Mouse (Mus musculus): Measurements from ENCODE around the gene Gm43738. TPM values are rescaled to one million over a fixed set of nuclear protein-coding genes. Genes with fewer than 3 reads are reported as not detected.

Gene Gm43738
- total RNA-seq (2015): not detected in 2 replicates
- total RNA-seq (2017): not detected in 2 replicates

GRCm38 (mm10) chr3:89100811-89101210 is at the start of gene Gm43738:
TSS of gene Gm43738 (minus strand) at chr3:89101099.
- no peak for ATAC-seq (ENCODE audit: poor library complexity, severe bottlenecking)

- no peak for ATAC-seq (ENCODE audit: poor library complexity, severe bottlenecking)
Observed at GRCm38 (mm10) chr3:89148567-89148966, 47.7 kb upstream of the Gm43738 start.

GRCm38 (mm10) chr3:89147979-89148311 is 47.0 kb upstream of the Gm43738 start:
- no peak for ATAC-seq (ENCODE audit: poor library complexity, severe bottlenecking)

GRCm38 (mm10) chr3:89147101-89147978 is 46.4 kb upstream of the Gm43738 start:
- no peak; the same call in 1 of the 2 replicates for ATAC-seq (ENCODE audit: poor library complexity, severe bottlenecking)

GRCm38 (mm10) chr3:89145566-89145965 is 44.7 kb upstream of the Gm43738 start:
- ATAC-seq (ENCODE audit: poor library complexity, severe bottlenecking): no peak

GRCm38 (mm10) chr3:89144821-89145220 is 43.9 kb upstream of the Gm43738 start:
- no peak for ATAC-seq (ENCODE audit: poor library complexity, severe bottlenecking)

GRCm38 (mm10) chr3:89136365-89136764 is 35.5 kb upstream of the Gm43738 start:
- ATAC-seq (ENCODE audit: poor library complexity, severe bottlenecking): no peak

- no peak for ATAC-seq (ENCODE audit: poor library complexity, severe bottlenecking)
Observed at GRCm38 (mm10) chr3:89135958-89136357, 35.1 kb upstream of the Gm43738 start, which contains the start of gene Pklr. TSS of gene Pklr (plus strand) at chr3:89136142.

GRCm38 (mm10) chr3:89133752-89134151 is 32.9 kb upstream of the Gm43738 start:
- ATAC-seq (ENCODE audit: poor library complexity, severe bottlenecking): no peak

- ATAC-seq (ENCODE audit: poor library complexity, severe bottlenecking): no peak
Observed at GRCm38 (mm10) chr3:89133063-89133450, 32.2 kb upstream of the Gm43738 start.

- ATAC-seq (ENCODE audit: poor library complexity, severe bottlenecking): peak; percentile 52
Observed at GRCm38 (mm10) chr3:89132285-89133062, 31.6 kb upstream of the Gm43738 start.

GRCm38 (mm10) chr3:89131816-89132215 is 30.9 kb upstream of the Gm43738 start:
- ATAC-seq (ENCODE audit: poor library complexity, severe bottlenecking): no peak

GRCm38 (mm10) chr3:89129908-89130307 is 29.0 kb upstream of the Gm43738 start:
- ATAC-seq (ENCODE audit: poor library complexity, severe bottlenecking): no peak

- ATAC-seq (ENCODE audit: poor library complexity, severe bottlenecking): no peak
Observed at GRCm38 (mm10) chr3:89125981-89126380, 25.1 kb upstream of the Gm43738 start.

GRCm38 (mm10) chr3:89124241-89124640 is 23.3 kb upstream of the Gm43738 start:
- no peak for ATAC-seq (ENCODE audit: poor library complexity, severe bottlenecking)

GRCm38 (mm10) chr3:89123313-89123712 is 22.4 kb upstream of the Gm43738 start:
- no peak for ATAC-seq (ENCODE audit: poor library complexity, severe bottlenecking)

- no peak for ATAC-seq (ENCODE audit: poor library complexity, severe bottlenecking)
Observed at GRCm38 (mm10) chr3:89115522-89115921, 14.6 kb upstream of the Gm43738 start.

- ATAC-seq (ENCODE audit: poor library complexity, severe bottlenecking): no peak
Observed at GRCm38 (mm10) chr3:89113058-89113457, 12.2 kb upstream of the Gm43738 start.

GRCm38 (mm10) chr3:89108146-89108545 is 7.2 kb upstream of the Gm43738 start:
- no peak for ATAC-seq (ENCODE audit: poor library complexity, severe bottlenecking)

- ATAC-seq (ENCODE audit: poor library complexity, severe bottlenecking): no peak
Observed at GRCm38 (mm10) chr3:89107545-89107944, 6.6 kb upstream of the Gm43738 start.

GRCm38 (mm10) chr3:89106881-89107280 is 6.0 kb upstream of the Gm43738 start:
- ATAC-seq (ENCODE audit: poor library complexity, severe bottlenecking): no peak

- ATAC-seq (ENCODE audit: poor library complexity, severe bottlenecking): no peak
Observed at GRCm38 (mm10) chr3:89103291-89103595, 2.3 kb upstream of the Gm43738 start.
